Mouse (Mus musculus) kidney, embryonic 16.5 days (tissue): Measurements from ENCODE around the gene Palm2. TPM values are rescaled to one million over a fixed set of nuclear protein-coding genes. Genes with fewer than 3 reads are reported as not detected.

Experiments used
- ATAC-seq: fragments of 200-750 bp; cut with Nextera tagmentation; 2 replicates; pipeline ENCODE4 v1.8.0; 2017; ENCODE audit warnings: moderate TSS enrichment; ENCODE audit not compliant: low FRiP score, low TSS enrichment
- H3K27ac ChIP-seq: fragments of 300-500 bp; sonication (generic); 2 replicates; pipeline ENCODE4 v1.5.1; 2014; ENCODE audit warnings: low read length
- H3K27me3 ChIP-seq: fragments of 300-500 bp; sonication (generic); 2 replicates; pipeline ENCODE4 v1.6.1; 2014; ENCODE audit warnings: low read length, control low read depth, mixed read lengths; ENCODE audit not compliant: insufficient read depth
- H3K36me3 ChIP-seq: fragments of 300-500 bp; sonication (generic); 2 replicates; pipeline ENCODE4 v1.6.1; 2014; ENCODE audit warnings: low read length, control low read depth, mixed read lengths; ENCODE audit not compliant: insufficient read depth
- H3K4me1 ChIP-seq: fragments of 300-500 bp; sonication (generic); 2 replicates; pipeline ENCODE4 v1.6.1; 2014; ENCODE audit warnings: low read length, control low read depth, mixed read lengths; ENCODE audit not compliant: insufficient read depth
- H3K4me2 ChIP-seq: fragments of 300-500 bp; sonication (generic); replicated peaks from 2 replicates; pipeline ENCODE4 v1.6.1; 2014; ENCODE audit warnings: low read depth, low read length
- H3K4me3 ChIP-seq: fragments of 300-500 bp; sonication (generic); 2 replicates; pipeline ENCODE4 v1.5.1; 2014; ENCODE audit warnings: mild to moderate bottlenecking, low read length
- H3K9ac ChIP-seq: fragments of 300-500 bp; sonication (generic); replicated peaks from 2 replicates; pipeline ENCODE4 v1.6.1; 2014; ENCODE audit warnings: low read length
- H3K9me3 ChIP-seq: fragments of 300-500 bp; sonication (generic); 2 replicates; pipeline ENCODE4 v1.6.1; 2016; ENCODE audit warnings: low read length, control low read depth
- WGBS: fragments of 180-500 bp; shearing (Covaris S2); extraction: QIAGEN DNeasy Blood & Tissue Kit; methylation state at CpG from one replicate; pipeline ENCODE4 v1.1.7; 2014; 5-methylcytosine and 5-hydroxymethylcytosine counted together
- polyA plus RNA-seq: library from polyadenylated mRNA; unstranded; fragments of >200 nt; fragmentation: Nextera tagmentation; extraction: Ambion mirVana; gene quantifications from 2 replicates; pipeline ENCODE4 v1.2.1, GENCODE M21; 2015

Palm2 gene
- polyA plus RNA-seq, 1 experiment from 2014 or later = 1.6 TPM

DNA sequence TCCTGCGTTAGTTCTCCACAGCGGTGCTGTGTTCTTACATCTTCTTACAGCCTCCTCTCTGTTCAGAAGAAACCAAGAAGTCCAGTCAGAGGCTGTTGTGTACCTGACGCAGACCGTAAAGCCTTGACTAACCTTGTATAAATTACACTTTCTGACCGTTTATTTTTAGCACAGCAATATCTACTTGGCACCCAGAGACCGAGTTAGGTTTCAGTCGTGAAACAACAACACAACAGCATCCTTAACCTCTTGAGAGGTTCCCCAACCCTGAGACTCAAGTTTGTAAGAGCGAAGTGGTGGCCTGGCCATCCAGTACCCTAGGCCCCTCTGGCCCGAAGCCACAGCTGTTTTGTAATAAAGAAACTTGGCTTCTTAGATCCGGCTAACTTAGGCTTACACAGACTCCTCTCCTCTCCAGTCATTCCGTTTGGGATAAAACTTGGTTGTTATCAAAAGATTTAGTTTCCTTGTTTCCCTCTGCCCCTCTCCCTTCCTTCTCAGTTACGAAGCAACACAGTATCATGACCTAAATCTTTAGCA is 250.7 kb downstream of the Palm2 start:
- H3K9me3 ChIP-seq = no peaks in the 10 kb centered on the region
- peaks cover 29% of the 10 kb centered on the region for H3K4me1 ChIP-seq
- H3K9ac ChIP-seq = no peak overlapping the region
- WGBS = 41% methylated on average over 12 of the region's 12 CpGs
- no peak for ATAC-seq
- H3K36me3 ChIP-seq = no peaks in the 10 kb centered on the region
- H3K4me3 ChIP-seq = no peak overlapping the region
- no peak overlapping the region for H3K4me2 ChIP-seq
- H3K27me3 ChIP-seq = no peaks in the 10 kb centered on the region
- 0 out of 2 replicates have a peak overlapping the region, but pooled peaks have one; percentile 25 for H3K27ac ChIP-seq

- no peaks in the 10 kb centered on the region for H3K9me3 ChIP-seq
- ATAC-seq = no peak
These were observed 252.7 kb downstream of the Palm2 start for GRCm38 (mm10) chr4:57686736-57687135.

GRCm38 (mm10) chr4:57687583-57687982 is 253.5 kb downstream of the Palm2 start:
- no peak for ATAC-seq
- Histone ChIP-seq H3K36me3 (no peaks in the 10 kb centered on the region), H3K9ac (no peak overlapping the region), H3K4me3 (no peak overlapping the region), H3K4me2 (no peak overlapping the region), H3K27me3 (no peaks in the 10 kb centered on the region), H3K27ac (no peak overlapping the region), H3K9me3 (no peaks in the 10 kb centered on the region), H3K4me1 (peaks cover 17% of the 10 kb centered on the region; the same call in 1 of the 2 replicates)
- 89% methylated on average over 3 of the region's 3 CpGs for WGBS

More at GRCm38 (mm10) chr4:57686736-57687135, 252.7 kb downstream of the Palm2 start:
- H3K4me3 ChIP-seq = no peak overlapping the region
- H3K27me3 ChIP-seq = no peaks in the 10 kb centered on the region
- no peak overlapping the region for H3K4me2 ChIP-seq
- 50% methylated on average over 3 of the region's 3 CpGs for WGBS
- H3K4me1 ChIP-seq = peaks cover 20% of the 10 kb centered on the region; the same call in 1 of the 2 replicates
- H3K27ac ChIP-seq = no peak overlapping the region
- no peaks in the 10 kb centered on the region for H3K36me3 ChIP-seq
- H3K9ac ChIP-seq = no peak overlapping the region

DNA sequence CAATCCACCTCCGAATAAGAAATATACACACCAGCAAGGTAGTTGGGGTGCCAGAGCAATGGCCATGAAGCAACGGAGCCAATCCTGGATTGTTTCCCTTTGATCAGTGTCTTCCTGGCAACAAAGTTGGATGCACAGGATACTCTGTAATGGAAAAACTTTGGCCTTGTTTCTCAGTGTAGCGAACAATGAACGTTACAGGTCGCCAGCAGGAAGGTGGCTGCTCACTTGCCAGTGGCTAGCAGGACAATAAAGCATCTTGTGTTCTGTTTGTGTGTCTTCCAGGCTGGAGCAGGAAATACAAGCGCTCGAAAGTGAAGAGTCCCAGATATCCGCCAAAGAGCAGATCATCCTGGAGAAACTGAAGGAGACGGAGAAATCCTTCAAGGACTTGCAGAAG is 254.1 kb downstream of the Palm2 start:
- Histone ChIP-seq H3K27me3 (no peaks in the 10 kb centered on the region), H3K36me3 (no peaks in the 10 kb centered on the region), H3K4me2 (no peak overlapping the region), H3K4me1 (peaks cover 17% of the 10 kb centered on the region; the same call in 1 of the 2 replicates), H3K9ac (no peak overlapping the region), H3K27ac (no peak overlapping the region), H3K9me3 (no peaks in the 10 kb centered on the region), H3K4me3 (no peak overlapping the region)
- no peak for ATAC-seq
- 77% methylated on average over 9 of the region's 9 CpGs for WGBS

DNA sequence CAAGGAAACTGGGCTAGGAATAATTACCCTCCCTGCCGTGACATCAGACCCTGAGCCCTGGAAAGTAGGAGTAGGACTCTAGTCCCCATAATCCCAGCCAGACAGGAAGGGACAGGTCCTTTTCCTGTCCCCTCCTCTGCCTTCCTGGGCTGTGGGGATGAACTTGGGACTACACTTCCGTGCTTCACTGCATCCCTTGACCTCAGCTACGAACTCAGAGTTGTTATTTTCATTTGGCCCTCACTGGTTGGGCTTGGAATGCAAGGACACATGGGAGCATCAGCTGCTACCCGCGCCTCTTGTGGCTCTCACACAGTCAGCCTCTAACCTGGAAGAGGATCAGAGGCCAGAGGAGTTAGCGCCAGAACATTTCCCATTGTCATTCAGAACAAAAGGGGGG is 256.0 kb downstream of the Palm2 start:
- Histone ChIP-seq H3K4me1 (0 out of 2 replicates have a peak, but pooled peaks cover 10% of the 10 kb centered on the region), H3K4me2 (no peak overlapping the region), H3K36me3 (no peaks in the 10 kb centered on the region), H3K9ac (no peak overlapping the region), H3K4me3 (no peak overlapping the region), H3K27me3 (no peaks in the 10 kb centered on the region), H3K9me3 (no peaks in the 10 kb centered on the region), H3K27ac (no peak overlapping the region)
- 61% methylated on average over 6 of the region's 6 CpGs for WGBS
- ATAC-seq = no peak

DNA sequence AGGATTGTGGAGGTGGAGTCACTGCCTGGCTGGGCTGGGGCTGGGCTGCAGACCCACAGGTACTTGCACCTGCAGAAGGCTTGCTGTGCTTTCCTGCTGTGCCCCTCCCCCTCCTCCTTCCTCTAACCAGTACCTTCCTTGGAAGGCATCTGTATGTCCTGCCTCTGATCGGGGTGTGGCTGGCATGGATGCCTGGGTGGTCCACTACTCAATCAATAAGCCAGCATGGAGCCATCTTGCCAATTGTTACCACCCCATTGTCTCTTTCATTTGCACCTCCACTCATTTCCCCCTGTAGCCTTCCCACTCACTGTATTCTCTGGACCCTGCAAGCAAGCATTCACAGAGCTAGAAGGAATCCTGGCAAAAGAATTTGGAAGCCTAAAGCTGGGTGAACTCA is 256.8 kb downstream of the Palm2 start:
- Histone ChIP-seq H3K4me1 (0 out of 2 replicates have a peak, but pooled peaks cover 6% of the 10 kb centered on the region), H3K27me3 (no peaks in the 10 kb centered on the region), H3K36me3 (no peaks in the 10 kb centered on the region), H3K9me3 (no peaks in the 10 kb centered on the region), H3K27ac (no peak overlapping the region), H3K4me3 (no peak overlapping the region), H3K9ac (no peak overlapping the region), H3K4me2 (no peak overlapping the region)
- ATAC-seq = no peak
- 56% methylated on average over 1 of the region's 1 CpGs for WGBS

GRCm38 (mm10) chr4:57694356-57695136 is 260.5 kb downstream of the Palm2 start:
- Histone ChIP-seq H3K4me2 (no peak overlapping the region), H3K4me3 (no peak overlapping the region), H3K36me3 (no peaks in the 10 kb centered on the region), H3K27ac (no peak overlapping the region), H3K9ac (no peak overlapping the region), H3K4me1 (no peaks in the 10 kb centered on the region), H3K9me3 (no peaks in the 10 kb centered on the region), H3K27me3 (no peaks in the 10 kb centered on the region)
- no peak for ATAC-seq
- WGBS = 86% methylated on average over 5 of the region's 5 CpGs

DNA sequence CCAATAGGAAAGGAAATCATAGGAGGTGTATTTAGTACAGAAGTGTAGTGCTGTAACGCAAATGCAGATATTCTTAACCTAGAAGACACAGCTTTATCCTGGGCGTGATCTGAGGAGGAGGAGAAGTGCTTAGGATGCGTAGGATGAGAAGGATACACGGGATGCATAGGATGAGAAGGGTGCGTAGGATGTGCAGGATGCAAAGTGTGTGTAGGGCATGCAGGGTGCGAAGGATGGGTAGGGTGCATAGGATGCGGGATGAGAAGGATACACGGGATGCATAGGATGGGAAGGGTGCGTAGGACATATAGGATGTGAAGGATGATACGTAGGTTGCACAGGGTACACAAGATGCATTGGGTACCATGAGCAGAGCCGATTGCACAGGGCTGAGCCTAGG is 262.9 kb downstream of the Palm2 start:
- WGBS = 95% methylated on average over 11 of the region's 11 CpGs
- H3K4me2 ChIP-seq = no peak overlapping the region
- no peak for ATAC-seq

GRCm38 (mm10) chr4:57697918-57698611 is 264.0 kb downstream of the Palm2 start:
- no peaks in the 10 kb centered on the region for H3K9me3 ChIP-seq
- 91% methylated on average over 12 of the region's 12 CpGs for WGBS
- no peak overlapping the region for H3K9ac ChIP-seq
- H3K4me1 ChIP-seq = no peaks in the 10 kb centered on the region
- H3K27me3 ChIP-seq = no peaks in the 10 kb centered on the region
- no peak overlapping the region for H3K4me3 ChIP-seq
- ATAC-seq = no peak
- H3K27ac ChIP-seq = no peak overlapping the region
- no peaks in the 10 kb centered on the region for H3K36me3 ChIP-seq
- H3K4me2 ChIP-seq = no peak overlapping the region

More for the DNA sequence above, 262.9 kb downstream of the Palm2 start:
- Histone ChIP-seq H3K9ac (no peak overlapping the region), H3K27me3 (no peaks in the 10 kb centered on the region), H3K4me3 (no peak overlapping the region), H3K4me1 (no peaks in the 10 kb centered on the region), H3K27ac (no peak overlapping the region), H3K36me3 (no peaks in the 10 kb centered on the region), H3K9me3 (no peaks in the 10 kb centered on the region)
